Mouse (Mus musculus) right cerebral cortex, adult 2 months (tissue): Measurements from ENCODE around the gene Tff1.

Experiments used
- DNase-seq, 2 experiments: peaks; one replicate each; pipeline ENCODE4 v3.0.0; 2021 to 2022; ENCODE audit warnings: low spot score in 2 of 2

The Tff1 gene

DNA sequence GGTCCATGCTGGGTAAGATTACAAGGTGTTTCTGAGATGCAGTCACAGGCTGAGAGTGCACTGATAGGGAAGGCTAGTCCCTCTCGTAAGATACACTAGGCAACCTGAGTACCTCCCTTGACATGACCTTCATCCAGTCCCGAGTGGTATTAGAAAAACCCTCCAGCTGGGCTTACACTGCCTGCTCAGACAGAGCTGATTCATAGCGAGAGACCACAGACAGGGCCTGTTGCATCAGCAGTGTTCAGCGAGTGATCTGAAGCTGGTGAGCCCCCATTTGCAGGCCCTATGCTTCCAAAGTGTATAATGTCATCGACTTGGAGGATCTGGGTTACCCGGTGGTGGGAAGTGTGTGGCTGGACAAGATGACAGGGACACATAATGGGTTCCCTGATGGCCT lies at the start of gene Tff1:
Tff1 (minus strand) TSS at position 151 of the 400 bp plus-strand sequence.
- no peak for DNase-seq

DNA sequence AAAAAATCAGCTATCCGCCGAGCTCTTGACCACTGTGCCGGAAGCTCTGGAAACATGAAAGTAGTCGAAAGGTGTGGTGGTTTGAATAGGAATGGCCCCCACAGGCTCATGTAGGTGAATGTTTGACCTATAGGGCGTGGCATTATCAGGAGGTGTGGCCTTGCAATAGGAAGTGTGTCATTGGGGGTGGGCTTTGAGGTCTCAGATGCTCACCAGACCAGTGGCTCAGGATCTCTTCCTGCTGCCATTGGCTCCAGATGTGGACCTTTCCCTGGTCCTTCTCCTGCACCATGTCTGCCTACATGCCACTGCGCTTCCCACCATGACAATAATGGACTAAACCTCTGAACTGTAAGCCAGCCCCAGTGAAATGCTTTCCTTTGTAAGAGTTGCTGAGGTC lies 46.8 kb upstream of the Tff1 start:
- no peak for DNase-seq

DNA sequence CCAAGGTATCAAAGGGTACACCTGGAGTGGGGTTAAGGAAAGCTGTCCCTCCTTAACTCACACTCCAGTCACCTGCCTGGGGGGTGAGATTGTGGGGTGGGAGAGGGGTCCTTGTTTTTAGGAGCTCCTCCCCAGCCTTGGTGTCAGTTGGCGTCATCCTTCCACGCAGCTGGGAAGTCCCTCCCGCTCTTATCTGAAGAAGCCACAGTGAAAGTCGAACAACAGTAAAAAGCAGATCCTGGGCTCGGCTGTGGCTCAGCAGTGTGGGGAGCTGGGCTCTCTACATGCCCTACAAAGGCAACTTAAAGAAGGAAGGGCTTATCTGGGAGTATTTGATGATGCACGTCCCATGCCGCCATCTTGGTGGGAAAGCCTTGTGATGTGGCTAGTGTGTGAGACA lies 45.2 kb upstream of the Tff1 start:
- DNase-seq = no peak

DNA sequence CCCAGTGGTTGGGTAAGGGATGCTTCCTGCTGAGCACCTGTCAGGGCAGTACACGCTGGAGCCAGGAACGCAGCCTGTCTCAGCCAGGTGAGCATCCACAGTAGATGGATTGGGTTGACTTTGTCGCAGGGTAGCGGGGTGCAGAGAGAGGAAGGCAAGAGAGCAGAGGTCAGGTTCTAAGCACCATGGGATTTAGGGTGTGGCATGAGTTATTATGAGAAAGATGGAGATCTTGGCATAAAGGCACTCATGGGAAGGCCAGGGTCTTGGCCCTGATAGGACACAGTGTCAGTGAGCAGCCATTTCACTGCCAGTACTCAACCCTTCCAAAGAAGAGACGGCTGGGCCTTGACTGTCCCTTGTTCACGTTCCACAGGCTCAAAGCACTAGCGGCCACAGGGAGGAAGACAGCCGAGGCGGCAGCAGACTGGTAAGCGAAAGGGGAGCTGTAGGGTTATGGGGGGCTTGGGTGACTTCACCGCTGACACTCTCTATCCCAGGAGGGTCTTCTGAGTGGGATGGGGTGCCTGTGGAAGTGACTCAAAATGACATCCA lies 44.4 kb upstream of the Tff1 start:
- DNase-seq = no peak

DNA sequence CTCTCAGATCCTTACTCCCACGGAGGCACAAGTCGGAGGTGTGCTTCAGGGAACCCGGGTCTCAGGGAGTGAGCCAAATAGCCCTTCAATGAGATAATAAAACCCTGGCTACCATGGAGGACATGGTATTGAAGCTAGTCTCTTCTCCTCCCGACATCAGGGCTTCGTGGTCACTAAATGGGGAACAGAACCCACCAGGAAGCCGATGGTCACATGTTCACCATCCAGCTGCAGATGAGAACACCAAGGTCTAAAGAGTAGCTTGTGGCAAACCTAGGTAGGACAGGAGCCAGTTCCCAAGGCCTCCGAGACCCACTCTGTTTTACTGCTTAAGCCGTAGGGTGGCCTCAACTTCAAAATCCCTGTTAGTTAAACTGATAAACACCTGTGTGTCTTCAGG lies 43.6 kb upstream of the Tff1 start:
- no peak for DNase-seq

DNA sequence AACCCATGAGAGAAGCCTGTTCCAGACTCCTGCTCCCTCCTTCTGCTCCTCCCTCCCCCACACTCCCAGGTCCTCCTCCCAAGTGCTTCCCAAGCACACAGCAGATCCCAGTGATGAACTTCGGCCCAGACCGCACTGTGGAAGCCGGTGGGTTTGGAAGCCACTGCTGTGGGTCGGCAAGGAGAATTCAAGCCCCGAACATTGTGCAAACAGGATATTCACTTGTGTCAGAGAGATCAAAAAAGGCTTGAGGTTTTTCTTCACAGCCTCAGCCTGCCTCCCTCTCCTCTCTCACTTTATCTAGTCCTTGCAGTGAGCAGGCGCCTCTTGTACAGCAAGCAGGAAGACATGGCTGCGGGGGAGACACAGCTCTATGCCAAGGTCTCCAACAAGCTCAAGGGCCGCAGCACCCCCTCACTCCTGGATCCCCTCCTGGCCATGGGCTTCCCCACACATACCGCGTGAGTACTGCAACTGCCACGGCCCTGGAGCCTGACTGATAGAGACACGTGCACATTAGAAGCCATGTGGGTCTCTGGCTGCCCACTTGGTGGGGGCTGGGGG lies 42.8 kb upstream of the Tff1 start, which contains the start of gene Ubash3a:
Ubash3a (plus strand) TSS at position 103 of the 564 bp plus-strand sequence.
- DNase-seq = no peak

DNA sequence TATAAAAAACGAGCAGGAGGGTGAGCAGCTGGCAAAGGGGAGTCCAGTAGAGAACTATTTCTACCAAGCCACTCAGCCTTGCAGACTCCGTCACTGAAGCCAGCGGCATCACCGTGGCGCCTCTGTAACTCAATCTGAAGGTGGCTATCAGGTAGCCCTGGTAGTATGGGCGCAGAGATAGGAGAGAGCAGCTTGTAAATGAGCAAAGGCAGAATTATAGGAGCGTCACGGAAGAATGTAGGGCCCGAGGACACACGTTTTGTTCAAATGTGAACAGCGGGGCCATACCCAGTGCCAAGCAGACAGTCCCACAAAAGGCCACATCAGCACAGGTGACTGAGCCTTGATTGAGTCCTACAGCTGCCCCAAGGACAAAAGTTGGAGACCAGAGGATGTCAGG lies 33.8 kb upstream of the Tff1 start, which contains the start of gene Tmprss3:
Tmprss3 (minus strand) TSS at position 101 of the 400 bp plus-strand sequence.
- DNase-seq = no peak

DNA sequence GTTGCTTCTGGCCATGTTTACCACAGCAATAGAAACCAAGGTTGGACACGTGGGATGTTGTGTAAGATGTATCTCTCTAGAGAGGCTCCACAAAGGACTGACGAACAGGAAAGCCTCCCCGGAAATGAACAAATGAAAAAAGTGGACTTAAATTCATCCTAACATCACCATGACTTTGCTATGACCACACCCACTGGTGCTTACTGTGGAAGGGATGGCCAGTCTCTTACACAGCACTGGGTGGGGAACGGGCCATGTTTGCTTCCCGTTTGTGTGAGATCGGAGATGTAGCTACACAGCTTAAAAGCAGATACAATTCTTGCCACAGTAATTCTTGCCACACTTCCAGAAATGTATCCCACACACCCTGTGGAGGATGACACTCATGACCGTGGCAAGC lies 31.2 kb upstream of the Tff1 start:
- DNase-seq = no peak

DNA sequence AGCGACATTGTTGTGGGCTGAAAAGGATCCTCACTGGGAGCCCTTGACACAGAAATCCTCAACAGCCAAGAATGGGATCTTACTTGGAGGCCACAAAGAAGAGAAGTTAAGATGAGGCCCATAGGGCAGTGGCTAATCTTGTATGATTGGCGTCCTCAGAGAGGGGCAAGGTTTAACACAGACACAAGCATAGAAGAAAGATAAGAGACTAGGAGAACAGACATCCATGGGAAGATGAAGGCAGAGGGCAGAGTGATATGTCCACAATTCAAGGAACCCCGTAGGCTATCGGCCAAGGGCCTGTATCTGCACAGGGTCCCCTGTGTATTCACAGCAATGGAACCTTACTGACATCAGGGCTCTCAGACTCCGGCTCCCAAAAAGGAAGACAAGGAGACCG lies 30.1 kb upstream of the Tff1 start:
- no peak for DNase-seq

DNA sequence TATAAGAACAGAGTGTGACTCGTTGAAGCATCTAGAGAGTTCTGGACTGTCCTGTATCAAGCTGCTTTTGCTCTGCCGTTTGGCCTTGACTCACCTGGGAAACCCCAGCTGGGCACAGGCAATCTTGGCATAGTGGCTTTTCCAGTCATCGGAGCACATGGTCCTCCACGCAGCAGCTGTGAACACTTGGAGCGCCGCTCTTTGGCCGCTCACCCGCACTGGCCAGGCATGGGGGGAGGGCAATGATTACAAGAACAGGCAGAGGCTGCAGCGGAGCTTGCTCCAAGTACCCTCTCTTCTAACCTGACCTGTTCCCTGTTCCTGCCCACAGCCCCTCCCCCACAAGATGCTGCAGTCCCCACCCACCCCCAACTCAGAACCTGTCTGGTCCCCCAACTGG lies 28.3 kb upstream of the Tff1 start:
- DNase-seq = no peak

DNA sequence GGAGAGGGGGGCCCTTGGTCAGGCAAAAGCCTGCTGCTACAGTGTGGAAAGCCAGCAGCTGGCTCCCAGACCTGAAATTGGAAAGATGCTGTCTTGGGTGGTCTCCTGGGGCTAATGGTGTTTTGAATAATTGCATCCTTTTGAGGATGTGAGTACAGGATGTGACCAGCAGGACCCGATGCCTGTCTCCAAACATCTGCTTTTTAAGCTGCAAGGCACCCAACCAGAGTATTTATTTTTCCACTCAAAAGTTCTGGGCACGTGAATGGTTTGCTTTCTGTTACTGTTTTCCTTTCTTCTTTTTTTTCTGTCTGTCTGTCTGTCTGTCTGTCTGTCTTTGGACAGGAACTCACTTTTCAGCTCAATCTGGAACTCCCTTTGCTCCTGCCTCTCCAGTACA lies 27.6 kb upstream of the Tff1 start:
- no peak for DNase-seq

DNA sequence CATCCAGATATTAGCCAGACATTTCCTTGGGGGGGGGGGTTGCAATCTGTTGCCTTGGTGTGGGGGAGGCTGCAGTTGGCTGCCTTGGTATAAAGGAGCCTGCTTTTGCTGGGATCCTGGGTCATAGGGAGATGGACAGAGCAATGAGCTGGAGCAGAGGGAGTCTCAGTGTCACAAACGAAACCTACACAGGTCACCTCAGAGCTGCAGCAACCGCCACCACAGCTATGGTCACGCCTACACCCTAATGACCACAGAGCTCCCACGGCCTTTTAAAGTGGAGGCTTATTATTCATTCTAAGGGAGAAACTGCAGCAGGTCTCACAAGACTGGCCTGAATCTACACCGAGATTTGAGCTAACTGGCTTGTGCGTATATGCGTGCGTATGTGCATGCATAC lies 26.7 kb upstream of the Tff1 start:
- no peak for DNase-seq

DNA sequence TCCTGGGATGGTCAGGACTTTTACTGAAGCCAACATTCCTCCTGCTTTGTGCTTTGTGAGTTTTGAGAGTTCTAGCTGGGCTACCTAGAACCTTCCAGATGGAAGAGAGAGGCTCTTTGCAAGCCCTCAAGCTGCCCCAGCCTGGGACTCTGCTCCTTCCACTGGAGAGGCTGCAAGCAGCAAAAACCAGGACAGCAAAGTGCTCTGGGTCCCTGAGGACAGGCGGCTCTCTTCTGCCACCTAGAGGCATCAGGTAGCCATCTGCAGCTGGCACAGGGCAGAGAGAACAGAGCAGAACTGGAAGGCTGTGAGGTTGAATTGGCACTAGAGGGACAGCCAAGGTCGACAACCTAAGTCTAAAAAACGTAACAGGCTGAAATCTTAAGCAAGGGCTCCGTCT lies 22.3 kb upstream of the Tff1 start:
- peak; percentile 69 to 76 for DNase-seq

DNA sequence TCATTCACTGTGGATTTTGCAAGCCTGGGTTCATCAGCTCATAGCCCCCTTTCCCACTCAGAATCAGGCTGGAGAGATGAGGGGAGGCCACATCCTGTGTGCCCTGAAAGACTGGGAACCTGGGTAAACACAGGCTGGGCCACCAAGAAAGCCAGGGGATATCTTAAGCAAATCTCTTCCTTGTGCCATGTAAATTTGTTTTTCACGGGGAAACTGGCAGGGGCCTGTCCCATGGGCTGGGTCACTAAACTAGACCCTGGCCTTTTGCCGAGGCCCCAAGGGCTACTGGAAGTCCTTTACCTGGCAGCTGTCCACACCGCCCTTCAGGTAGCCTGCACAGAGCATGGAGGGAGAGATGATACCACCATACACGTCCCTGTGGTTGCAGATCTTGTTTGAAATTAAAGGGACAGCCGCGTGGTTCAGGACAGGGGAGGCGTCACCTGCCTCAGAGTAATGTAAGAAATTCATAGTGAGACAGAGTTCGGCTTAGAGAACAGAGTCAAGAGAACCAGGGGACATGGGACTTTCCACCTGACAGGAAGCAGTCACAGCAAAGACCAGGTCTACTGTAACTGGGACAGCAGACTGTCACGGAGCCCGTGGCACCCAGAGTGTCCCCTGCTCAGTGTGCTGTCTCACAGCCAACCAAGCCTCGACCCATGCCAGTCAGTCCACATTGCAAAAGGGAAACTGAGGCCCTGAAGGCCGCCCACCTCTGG lies 19.4 kb upstream of the Tff1 start:
- no peak for DNase-seq

DNA sequence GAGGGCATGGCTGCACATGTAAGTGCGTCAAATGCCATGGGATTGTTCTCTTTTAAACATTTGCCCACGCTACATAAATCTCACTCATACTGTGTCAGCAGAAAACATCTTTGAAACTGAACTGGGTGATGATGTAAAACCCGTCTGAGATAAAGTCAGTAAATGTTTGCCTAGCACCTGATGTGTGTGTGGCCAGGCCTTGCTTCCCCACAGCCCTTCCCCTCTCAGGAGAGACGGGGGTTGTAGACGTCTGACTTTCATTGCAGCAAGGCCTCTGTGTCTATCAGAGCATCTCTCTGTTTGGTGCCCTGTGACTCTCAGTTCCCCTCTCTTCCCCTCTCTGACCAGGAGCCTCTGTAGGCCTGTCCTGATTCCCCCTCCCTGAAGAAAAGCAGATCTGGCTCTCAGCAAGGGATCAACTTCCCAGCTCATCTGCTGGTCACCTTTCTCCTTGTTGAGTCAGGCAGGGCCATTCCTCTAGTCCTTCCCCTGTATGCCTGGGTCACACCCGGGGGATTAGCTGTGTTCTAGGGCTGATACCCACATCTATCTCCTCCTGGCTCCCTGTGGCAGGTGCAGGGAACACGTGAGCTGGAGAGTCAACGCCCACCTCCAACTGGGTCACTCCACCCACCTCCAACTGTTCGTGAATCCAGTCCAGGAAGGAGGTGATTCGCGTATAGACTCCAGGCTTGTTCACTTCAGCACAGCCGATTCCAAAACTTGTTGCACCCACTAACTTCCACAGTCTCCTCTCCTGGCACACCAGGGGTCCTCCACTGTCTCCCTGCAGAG lies 18.3 kb upstream of the Tff1 start:
- peak; percentile 28 to 37 for DNase-seq

DNA sequence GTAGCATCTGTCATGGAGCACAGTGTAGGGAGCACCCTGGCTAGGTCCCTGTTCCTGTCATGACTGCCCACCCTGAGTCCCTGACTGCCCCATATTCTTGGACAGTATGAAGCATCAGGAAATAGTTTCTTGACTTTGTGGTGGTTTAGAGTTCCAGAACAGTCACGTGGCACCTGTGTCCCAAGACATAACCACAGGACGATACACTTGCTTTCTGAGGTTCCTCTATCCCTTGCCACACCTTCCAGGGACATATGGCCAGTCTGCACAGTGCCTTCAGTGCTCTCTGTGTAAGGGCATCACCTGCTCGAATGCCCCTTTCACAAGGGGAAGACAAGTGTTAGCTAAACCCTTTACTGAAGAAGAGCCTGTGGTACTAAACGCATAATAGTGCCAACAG lies 16.4 kb upstream of the Tff1 start:
- DNase-seq = no peak

DNA sequence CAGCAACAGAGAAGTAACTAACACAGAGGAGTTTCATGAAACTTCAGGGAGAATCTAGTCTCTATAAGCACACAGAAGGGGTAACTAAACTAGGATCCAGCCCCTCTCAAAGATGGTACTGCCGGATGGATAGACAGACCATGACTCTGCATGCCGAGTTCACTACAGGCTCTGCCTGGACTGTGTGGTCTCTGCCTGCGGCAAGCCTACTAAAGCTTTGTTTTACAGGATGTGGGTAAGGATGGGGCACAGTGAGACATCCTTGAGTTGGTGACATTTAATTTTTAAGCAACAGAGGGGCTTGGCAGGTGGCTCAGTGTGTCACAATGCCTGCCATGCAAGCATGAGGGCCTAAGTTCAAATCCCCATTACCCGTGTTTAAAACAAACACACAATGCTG lies 11.2 kb upstream of the Tff1 start:
- DNase-seq = no peak

DNA sequence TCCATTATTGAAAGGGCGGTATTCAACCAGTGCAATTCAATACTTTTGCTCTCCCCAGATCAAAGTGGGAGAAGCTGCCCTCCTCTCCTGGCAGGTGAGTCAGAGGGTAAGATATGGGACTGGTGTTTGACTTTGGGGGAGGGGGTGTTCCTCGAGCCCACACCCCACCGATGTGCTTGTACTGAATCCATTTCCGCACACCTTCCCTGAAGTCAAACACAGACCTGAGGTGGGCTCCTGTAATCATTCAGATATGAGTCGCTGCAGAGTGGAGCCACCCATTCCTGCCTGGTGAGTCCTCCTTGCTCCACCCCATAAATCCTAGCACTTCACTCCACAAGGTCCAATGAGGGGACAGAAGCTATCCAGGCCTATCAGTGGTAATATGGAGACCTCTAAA lies 4.7 kb upstream of the Tff1 start:
- DNase-seq = no peak

DNA sequence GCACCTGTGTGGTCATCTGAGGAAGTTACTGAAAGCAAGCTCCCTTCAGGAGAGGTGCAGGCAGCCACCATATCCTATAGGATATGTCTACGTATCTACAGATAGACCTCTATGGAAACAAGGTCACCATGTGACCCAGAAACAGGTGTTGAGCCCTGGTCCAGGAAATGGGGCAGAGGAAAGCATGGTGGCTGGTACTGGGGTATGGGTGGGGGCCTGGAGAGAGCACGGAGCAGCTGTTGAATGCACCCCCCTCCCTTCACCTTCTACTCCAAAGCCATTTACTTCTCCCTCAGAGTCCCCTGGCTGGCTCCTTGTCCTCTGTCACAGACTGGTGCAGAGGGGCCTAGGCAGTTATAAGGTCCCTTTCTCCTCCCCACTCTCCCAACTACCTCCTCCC lies 1.3 kb downstream of the Tff1 start:
- DNase-seq = no peak

DNA sequence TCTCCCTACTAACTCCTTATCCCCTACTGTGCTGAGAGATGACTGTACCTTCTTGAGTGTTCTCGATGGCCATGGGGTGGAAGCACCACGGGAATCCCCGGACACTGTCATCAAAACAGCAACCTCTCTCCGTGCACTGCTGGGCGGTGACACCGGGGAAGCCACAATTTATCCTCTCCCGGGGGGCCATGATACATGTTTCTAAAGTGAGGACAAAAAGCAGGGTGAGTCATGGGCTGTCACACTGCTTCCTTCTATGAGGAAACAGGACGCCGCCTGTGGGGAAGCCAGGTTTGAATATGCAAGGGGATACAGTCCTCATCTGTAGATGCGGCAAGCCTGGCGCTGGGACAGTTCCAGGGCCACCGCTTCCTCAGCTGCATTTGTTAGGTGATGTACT lies 2.5 kb downstream of the Tff1 start:
- DNase-seq = no peak

DNA sequence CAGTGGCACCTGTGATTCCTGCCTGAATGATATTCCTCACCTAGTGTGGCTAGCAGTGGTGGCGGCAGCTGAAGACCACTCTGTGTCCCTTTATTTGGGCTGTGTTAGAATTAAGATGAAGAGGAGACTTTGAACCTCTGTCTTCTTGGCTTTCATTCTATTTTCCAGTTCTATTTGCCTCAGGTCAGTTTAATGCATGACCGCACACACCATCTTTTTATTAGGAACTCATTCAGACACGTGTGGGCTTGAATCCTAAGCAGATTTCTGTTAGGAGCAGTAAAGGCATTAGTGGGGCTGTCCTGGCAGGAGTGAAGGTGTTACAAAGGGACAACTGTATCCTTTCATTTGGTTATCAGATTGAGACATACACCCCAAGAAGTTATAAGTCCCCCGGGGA lies 4.8 kb downstream of the Tff1 start:
- no peak for DNase-seq

DNA sequence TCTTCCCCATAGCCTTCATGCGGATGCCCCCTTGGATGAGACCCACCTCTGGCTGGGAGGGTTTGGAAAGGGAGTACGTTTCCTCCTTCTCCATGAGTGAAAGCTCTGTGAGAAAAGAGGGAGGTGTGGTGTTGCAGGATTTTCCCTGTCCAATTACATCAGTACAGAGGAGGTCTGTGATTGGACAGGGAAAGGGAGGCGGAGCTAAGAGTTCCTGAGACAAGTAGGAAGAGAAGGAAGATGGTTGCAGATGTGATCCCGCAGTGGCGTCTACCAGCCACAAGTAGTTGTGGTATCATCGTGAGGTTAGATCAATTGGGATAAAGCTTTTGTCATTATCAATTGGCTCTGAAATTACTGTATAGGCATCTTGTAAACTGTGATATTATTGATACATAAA lies 7.2 kb downstream of the Tff1 start:
- DNase-seq = no peak

DNA sequence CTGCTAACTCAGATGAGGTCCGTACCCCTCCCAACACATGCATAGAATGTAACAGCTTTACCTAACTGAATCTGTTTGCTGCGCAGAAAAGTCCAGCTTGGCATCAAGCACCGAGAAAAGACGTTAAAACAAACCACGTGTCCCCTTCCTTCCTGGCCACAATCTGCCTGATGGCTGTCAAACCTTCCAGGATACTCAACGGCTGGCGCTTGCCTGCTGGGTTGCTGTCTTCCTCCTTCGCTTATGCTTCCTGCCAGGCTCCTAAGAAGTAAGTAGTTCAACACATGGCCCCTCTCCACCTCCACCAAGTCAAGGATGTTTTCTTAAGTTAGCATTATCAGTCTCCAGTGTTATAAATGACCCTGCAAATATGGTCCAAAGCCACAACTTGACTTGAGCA lies 11.3 kb downstream of the Tff1 start:
- DNase-seq = no peak
